Mouse (Mus musculus): ENCODE measurements around the gene Kcnk4. TPM values are rescaled to one million over a fixed set of nuclear protein-coding genes. Genes with fewer than 3 reads are reported as not detected.
A peak's percentile ranks its signal among the peaks of the same experiment; 100 is the strongest.

The Kcnk4 gene
- total and polyA plus RNA-seq, 3 experiments, result 0.15 to 1.8 TPM; not detected in 1

GRCm38 (mm10) chr19:6954046-6954445, 19.7 kb upstream of the Kcnk4 start:
- peaks cover 1% of the 10 kb centered on the region; the same call in 1 of the 2 replicates for H3K79me2 ChIP-seq (ENCODE audit: control insufficient read depth, insufficient read depth, low read length, poor library complexity)
- H3K4me3 ChIP-seq (ENCODE audit: control insufficient read depth in 1 of 2, insufficient read depth in 1 of 2, low read depth in 2 of 2, low read length in 2 of 2), result no peak overlapping the region
- no peaks in the 10 kb centered on the region for H3K27me3 ChIP-seq (ENCODE audit: control insufficient read depth in 1 of 2, insufficient read depth in 2 of 2, low read length in 2 of 2)
- TF ChIP-seq E2F4 (IDR thresholded peaks at IDR 0.05; ENCODE audit: borderline replicate concordance, low read depth, low read length) (no peak), GABPA (IDR thresholded peaks at IDR 0.05; ENCODE audit: low read depth, low read length) (no peak), KAT2A (conservative IDR thresholded peaks at IDR 0.05; ENCODE audit: low read depth, low read length) (no peak), MAZ (IDR thresholded peaks at IDR 0.05; ENCODE audit: low read depth, low read length) (no peak), MEF2A (IDR thresholded peaks at IDR 0.05; ENCODE audit: extremely low read depth, insufficient replicate concordance, low read depth, low read length, poor library complexity, severe bottlenecking) (no peak), CTCF (IDR thresholded peaks at IDR 0.05 in 2 of 3, conservative IDR thresholded peaks at IDR 0.05 in 1 of 3; ENCODE audit: control insufficient read depth in 1 of 3, insufficient read depth in 1 of 3, low read depth in 2 of 3, low read length in 3 of 3, poor library complexity in 1 of 3, severe bottlenecking in 1 of 3) (peak; percentile 21 to 49 (median 37); a peak in 4 of 6 replicates), NELFE (IDR thresholded peaks at IDR 0.05; ENCODE audit: low read depth, low read length) (no peak), ZKSCAN1 (IDR thresholded peaks at IDR 0.05; ENCODE audit: low read depth, low read length) (no peak)
- 0 out of 4 replicates have a peak, but pooled peaks cover 0 to 6% of the 10 kb centered on the region in 2 experiments for H3K4me1 ChIP-seq (ENCODE audit: control insufficient read depth in 1 of 2, insufficient read depth in 2 of 2, low read length in 2 of 2)
- no peak overlapping the region for H3K27ac ChIP-seq (ENCODE audit: control insufficient read depth, low read depth, low read length)
- peaks cover 2 to 6% of the 10 kb centered on the region in 2 experiments; a peak in 2 of 4 replicates for H3K36me3 ChIP-seq (ENCODE audit: control insufficient read depth in 1 of 2, insufficient read depth in 2 of 2, low read length in 2 of 2)
- H3K9me3 ChIP-seq (replicated peaks; ENCODE audit: insufficient read depth, low read length), result no peaks in the 10 kb centered on the region
- no peak overlapping the region for H3K9ac ChIP-seq (ENCODE audit: control insufficient read depth, low read depth, low read length, poor library complexity, severe bottlenecking)
- peak; percentile 18 for DNase-seq (ENCODE audit: low read depth, low spot score)

- DNase-seq (ENCODE audit: low read depth, low spot score), result peak; percentile 52
- no peak; the same call in 1 of the 2 replicates for TF ChIP-seq SIN3A (IDR thresholded peaks at IDR 0.05; ENCODE audit: low read length)
- no peak for TF ChIP-seq ZC3H11A (IDR thresholded peaks at IDR 0.05; ENCODE audit: low read depth, low read length)
- TF ChIP-seq RCOR1 (IDR thresholded peaks at IDR 0.05; ENCODE audit: low read depth, low read length), result 0 out of 2 replicates have a peak, but pooled peaks have one; percentile 14
- peak; percentile 40; the same call in 1 of the 2 replicates for TF ChIP-seq ETS1 (IDR thresholded peaks at IDR 0.05; ENCODE audit: low read depth, low read length)
- 0 out of 2 replicates have a peak, but pooled peaks have one; percentile 21 for TF ChIP-seq CHD1 (IDR thresholded peaks at IDR 0.05; ENCODE audit: low read depth, low read length)
- TF ChIP-seq GATA1 (IDR thresholded peaks at IDR 0.05; ENCODE audit: low read depth, low read length), result peak; percentile 79
- 0 out of 4 replicates have a peak, but pooled peaks cover 0 to 6% of the 10 kb centered on the region in 2 experiments for H3K4me1 ChIP-seq (ENCODE audit: control insufficient read depth in 1 of 2, insufficient read depth in 2 of 2, low read length in 2 of 2)
These were observed 18.4 kb upstream of the Kcnk4 start for GRCm38 (mm10) chr19:6952712-6953037.

More at GRCm38 (mm10) chr19:6952712-6953037, 18.4 kb upstream of the Kcnk4 start:
- Histone ChIP-seq H3K27ac (ENCODE audit: control insufficient read depth, low read depth, low read length) (peak overlapping the region; percentile 91), H3K79me2 (ENCODE audit: control insufficient read depth, insufficient read depth, low read length, poor library complexity) (peaks cover 1% of the 10 kb centered on the region; the same call in 1 of the 2 replicates), H3K27me3 (ENCODE audit: control insufficient read depth in 1 of 2, insufficient read depth in 2 of 2, low read length in 2 of 2) (no peaks in the 10 kb centered on the region), H3K9ac (ENCODE audit: control insufficient read depth, low read depth, low read length, poor library complexity, severe bottlenecking) (peak overlapping the region; percentile 82), H3K9me3 (replicated peaks; ENCODE audit: insufficient read depth, low read length) (no peaks in the 10 kb centered on the region), H3K36me3 (ENCODE audit: control insufficient read depth in 1 of 2, insufficient read depth in 2 of 2, low read length in 2 of 2) (peaks cover 2 to 6% of the 10 kb centered on the region in 2 experiments; a peak in 2 of 4 replicates), H3K4me3 (ENCODE audit: control insufficient read depth in 1 of 2, insufficient read depth in 1 of 2, low read depth in 2 of 2, low read length in 2 of 2) (peak overlapping the region; percentile 61 to 72)

Data from MEL (cell line).